Mouse (Mus musculus) neural tube, embryonic 15.5 days (tissue): ENCODE measurements around the gene Sema3b. TPM values are rescaled to one million over a fixed set of nuclear protein-coding genes. Genes with fewer than 3 reads are reported as not detected.

Source experiments
- ATAC-seq: fragments of 200-750 bp; cut with Nextera tagmentation; 2 replicates; pipeline ENCODE4 v1.8.0; 2017; ENCODE audit warnings: mild to moderate bottlenecking, moderate TSS enrichment, moderate library complexity; ENCODE audit not compliant: low FRiP score
- H3K27ac ChIP-seq: fragments of 300-500 bp; sonication (generic); replicated peaks from 2 replicates; pipeline ENCODE4 v1.5.1; 2015; ENCODE audit warnings: mild to moderate bottlenecking, inconsistent platforms
- H3K27me3 ChIP-seq: fragments of 300-500 bp; sonication (generic); replicated peaks from 2 replicates; pipeline ENCODE4 v1.6.1; 2015; ENCODE audit warnings: inconsistent platforms
- H3K36me3 ChIP-seq: fragments of 300-500 bp; sonication (generic); 2 replicates; pipeline ENCODE4 v1.6.1; 2015; ENCODE audit warnings: inconsistent platforms
- H3K4me1 ChIP-seq: fragments of 300-500 bp; sonication (generic); 2 replicates; pipeline ENCODE4 v1.6.1; 2015; ENCODE audit warnings: inconsistent platforms
- H3K4me2 ChIP-seq: fragments of 300-500 bp; sonication (generic); 2 replicates; pipeline ENCODE4 v1.6.1; 2015; ENCODE audit warnings: inconsistent platforms, mild to moderate bottlenecking, moderate library complexity
- H3K4me3 ChIP-seq: fragments of 300-500 bp; sonication (generic); replicated peaks from 2 replicates; pipeline ENCODE4 v1.5.1; 2015; ENCODE audit warnings: mild to moderate bottlenecking, inconsistent platforms
- H3K9ac ChIP-seq: fragments of 300-500 bp; sonication (generic); replicated peaks from 2 replicates; pipeline ENCODE4 v1.6.1; 2015; ENCODE audit warnings: mild to moderate bottlenecking, inconsistent platforms
- H3K9me3 ChIP-seq: fragments of 300-500 bp; sonication (generic); replicated peaks from 2 replicates; pipeline ENCODE4 v1.6.1; 2016; ENCODE audit warnings: inconsistent platforms
- WGBS: fragments of 180-500 bp; shearing (Covaris S2); methylation state at CpG from one replicate; pipeline ENCODE4 v1.1.7; 2015; ENCODE audit warnings: mixed read lengths; 5-methylcytosine and 5-hydroxymethylcytosine counted together
- polyA plus RNA-seq: library from polyadenylated mRNA; unstranded; fragments of >200 nt; fragmentation: Nextera tagmentation; extraction: Ambion mirVana; gene quantifications from 2 replicates; pipeline ENCODE4 v1.2.1, GENCODE M21; 2015

Sema3b gene
- polyA plus RNA-seq, 1 experiment from 2014 or later: 6.6 TPM

GRCm38 (mm10) chr9:107644495-107645152 is 35.6 kb upstream of the Sema3b start:
- H3K4me1 ChIP-seq: peaks cover 16% of the 10 kb centered on the region
- H3K9me3 ChIP-seq: no peaks in the 10 kb centered on the region
- peak overlapping the region; percentile 36 for H3K4me3 ChIP-seq
- peak overlapping the region; percentile 44 for H3K9ac ChIP-seq
- 5% methylated on average over 35 of the region's 35 CpGs for WGBS
- ATAC-seq: peak; percentile 79
- peak overlapping the region; percentile 48; the same call in 1 of the 2 replicates for H3K27ac ChIP-seq
- peak overlapping the region; percentile 67 for H3K4me2 ChIP-seq
- no peaks in the 10 kb centered on the region for H3K27me3 ChIP-seq
- H3K36me3 ChIP-seq: no peaks in the 10 kb centered on the region

GRCm38 (mm10) chr9:107643544-107644214 is 34.6 kb upstream of the Sema3b start:
- no peak overlapping the region for H3K4me3 ChIP-seq
- no peaks in the 10 kb centered on the region for H3K36me3 ChIP-seq
- no peaks in the 10 kb centered on the region for H3K9me3 ChIP-seq
- no peaks in the 10 kb centered on the region for H3K27me3 ChIP-seq
- WGBS: 95% methylated on average over 13 of the region's 13 CpGs
- peak overlapping the region; percentile 67 for H3K4me2 ChIP-seq
- no peak overlapping the region for H3K27ac ChIP-seq
- ATAC-seq: no peak
- H3K4me1 ChIP-seq: peaks cover 15% of the 10 kb centered on the region
- H3K9ac ChIP-seq: no peak overlapping the region

DNA sequence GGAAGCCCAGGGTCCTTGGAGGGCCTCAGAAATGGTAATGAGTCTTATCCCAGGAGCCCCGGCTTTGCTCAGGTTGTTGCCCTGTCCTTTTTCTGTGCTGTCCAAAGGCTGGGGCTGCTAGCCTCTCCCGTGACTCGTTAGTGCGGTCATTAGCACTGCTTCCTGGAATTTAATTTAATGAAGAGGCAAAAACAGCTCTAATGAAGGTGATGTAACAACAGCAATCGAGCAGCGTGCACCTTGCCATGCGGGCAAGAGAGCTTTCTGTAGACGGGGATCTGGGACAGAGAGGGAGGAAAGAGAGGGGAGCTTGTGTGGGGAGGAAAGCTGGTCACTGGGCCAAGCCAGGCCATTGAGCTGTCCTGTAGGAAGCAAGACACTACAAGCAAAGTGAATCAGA is 32.6 kb upstream of the Sema3b start:
- Histone ChIP-seq H3K27me3 (no peaks in the 10 kb centered on the region), H3K4me1 (peaks cover 25% of the 10 kb centered on the region), H3K27ac (no peak overlapping the region), H3K9me3 (no peaks in the 10 kb centered on the region), H3K4me2 (no peak overlapping the region), H3K9ac (peak overlapping the region; percentile 26; the same call in 1 of the 2 replicates), H3K4me3 (no peak overlapping the region), H3K36me3 (no peaks in the 10 kb centered on the region)
- WGBS: 22% methylated on average over 8 of the region's 8 CpGs
- no peak for ATAC-seq

DNA sequence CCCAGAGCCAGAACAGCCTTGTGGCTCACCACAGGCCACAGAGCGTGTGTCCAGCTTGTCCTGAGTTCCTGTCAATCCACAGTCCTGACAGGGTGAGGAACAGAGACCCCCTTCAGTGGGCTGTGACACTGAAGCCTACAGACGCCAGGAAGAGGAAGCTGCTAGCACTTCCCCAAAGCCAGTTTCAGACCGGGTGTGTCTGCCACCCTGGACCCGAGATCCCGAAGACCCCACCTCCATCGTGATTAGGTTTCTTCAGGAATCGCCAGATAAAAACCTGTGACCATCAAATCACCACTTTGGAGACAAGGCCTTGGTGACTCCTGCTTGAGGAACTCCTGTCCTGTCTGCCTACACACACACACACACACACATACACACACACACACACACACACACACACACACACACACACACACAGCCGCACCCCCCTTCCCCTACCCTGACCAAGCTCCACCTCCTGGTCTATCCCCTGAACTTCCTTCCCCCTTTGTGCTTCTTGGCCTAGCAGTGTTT is 31.3 kb upstream of the Sema3b start:
- Histone ChIP-seq H3K9ac (no peak overlapping the region), H3K27me3 (no peaks in the 10 kb centered on the region), H3K4me1 (peaks cover 34% of the 10 kb centered on the region), H3K36me3 (no peaks in the 10 kb centered on the region), H3K9me3 (no peaks in the 10 kb centered on the region), H3K27ac (peak overlapping the region; percentile 4; the same call in 1 of the 2 replicates), H3K4me2 (no peak overlapping the region), H3K4me3 (no peak overlapping the region)
- no peak for ATAC-seq
- 44% methylated on average over 8 of the region's 8 CpGs for WGBS

- H3K9ac ChIP-seq: no peak overlapping the region
- ATAC-seq: peak; percentile 25; the same call in 1 of the 2 replicates
- WGBS: 11% methylated on average over 7 of the region's 7 CpGs
- H3K9me3 ChIP-seq: no peaks in the 10 kb centered on the region
- 0 out of 2 replicates have a peak overlapping the region, but pooled peaks have one; percentile 11 for H3K4me2 ChIP-seq
- no peaks in the 10 kb centered on the region for H3K27me3 ChIP-seq
- H3K36me3 ChIP-seq: no peaks in the 10 kb centered on the region
- H3K4me1 ChIP-seq: peaks cover 48% of the 10 kb centered on the region
- H3K4me3 ChIP-seq: no peak overlapping the region
- peak overlapping the region; percentile 68 for H3K27ac ChIP-seq
These were observed 28.0 kb upstream of the Sema3b start for GRCm38 (mm10) chr9:107637070-107637469.

DNA sequence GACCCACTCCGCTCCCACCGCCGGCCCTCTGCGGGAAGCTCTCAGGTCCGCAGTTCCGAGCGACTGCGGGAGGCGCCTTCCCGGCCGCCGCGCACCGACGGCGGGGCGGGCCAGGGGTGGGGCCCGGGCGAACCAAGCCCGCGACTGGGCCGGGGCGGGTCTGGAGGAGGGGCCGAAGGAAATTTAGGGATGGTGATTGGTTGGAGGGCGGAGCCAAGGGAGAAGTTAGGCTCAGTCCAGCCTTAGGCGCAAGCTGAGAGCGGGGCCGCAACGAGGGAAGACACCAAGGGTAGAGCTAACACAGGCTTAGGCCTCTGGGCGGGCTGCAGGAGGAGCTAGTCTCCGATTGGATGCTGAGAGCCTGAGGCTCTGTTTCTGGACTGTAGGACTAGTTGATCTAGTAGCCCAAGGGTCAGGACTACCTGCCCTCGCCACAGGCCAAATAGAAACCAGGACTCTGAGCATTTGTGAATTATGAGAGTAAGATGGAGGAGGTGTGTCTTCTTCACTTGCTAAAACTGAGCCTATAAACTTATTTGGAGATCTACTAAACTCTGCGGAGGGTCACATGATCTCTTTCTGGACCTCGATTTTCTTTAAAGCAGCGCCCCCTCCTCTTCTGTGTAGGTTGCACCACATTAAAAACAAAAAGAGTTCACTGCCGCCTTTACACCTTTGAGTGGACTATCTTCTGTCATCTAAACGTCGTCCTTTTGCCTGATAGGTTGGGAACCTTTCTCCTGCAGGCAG is 26.4 kb upstream of the Sema3b start, which contains the start of gene Gnai2:
Gene Gnai2 (minus strand): TSS at position 89 of the 750 bp plus-strand sequence.
- Histone ChIP-seq H3K27me3 (no peaks in the 10 kb centered on the region), H3K27ac (peak within 1 kb of the TSS; percentile 89), H3K36me3 (no peaks in the 10 kb centered on the region), H3K9me3 (no peaks in the 10 kb centered on the region), H3K9ac (peak within 1 kb of the TSS; percentile 87), H3K4me1 (peaks cover 64% of the 10 kb centered on the region), H3K4me3 (peak within 1 kb of the TSS; percentile 85), H3K4me2 (peak within 1 kb of the TSS; percentile 85)
- ATAC-seq: peak; percentile 91
- WGBS: 3% methylated on average over 35 of the region's 38 CpGs

DNA sequence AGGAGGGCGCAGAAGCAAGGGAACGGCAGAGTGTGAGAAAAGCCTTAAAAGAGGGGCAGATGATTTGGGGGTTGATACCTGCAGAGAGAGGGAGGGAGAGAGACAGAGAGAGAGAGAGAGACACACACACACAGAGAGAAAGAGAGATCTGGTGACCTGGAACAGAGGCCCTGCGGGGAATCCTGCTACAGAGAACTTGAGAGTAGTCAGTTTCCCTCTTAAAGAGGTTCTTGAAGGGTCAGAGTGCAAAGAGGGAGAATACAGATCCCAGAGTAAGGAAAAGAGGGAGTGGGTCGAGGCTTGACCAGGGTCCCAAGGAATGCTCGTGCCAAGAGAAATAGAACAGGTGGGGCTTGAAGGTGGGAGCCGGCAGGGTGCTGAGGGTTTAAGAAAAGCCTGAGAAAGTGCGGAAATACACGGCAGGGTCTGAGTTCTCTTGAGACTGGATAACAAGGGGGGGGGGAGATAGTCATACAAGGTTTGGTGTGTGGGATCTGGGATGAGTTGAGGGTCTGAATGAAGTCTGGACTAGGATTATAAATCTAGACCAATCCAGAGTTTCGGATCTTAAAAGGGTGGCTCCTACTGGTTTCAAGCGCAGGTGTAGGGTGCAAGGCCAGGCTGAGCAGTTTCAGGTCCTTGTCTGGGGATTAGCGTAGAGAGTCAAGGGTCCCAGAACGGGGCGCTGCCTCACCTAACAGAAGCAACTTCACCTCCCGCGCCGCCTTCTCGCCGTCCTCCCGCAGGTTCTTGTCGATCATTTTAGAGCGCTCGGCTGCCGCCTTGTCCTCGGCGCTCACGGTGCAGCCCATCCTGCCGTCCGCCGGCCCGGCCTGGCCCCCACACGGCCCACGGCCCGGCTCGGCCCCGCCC is 25.6 kb upstream of the Sema3b start:
- Histone ChIP-seq H3K4me1 (peaks cover 73% of the 10 kb centered on the region), H3K9me3 (no peaks in the 10 kb centered on the region), H3K36me3 (no peaks in the 10 kb centered on the region), H3K4me2 (peak overlapping the region; percentile 85), H3K27ac (peak overlapping the region; percentile 89), H3K4me3 (peak overlapping the region; percentile 85), H3K9ac (peak overlapping the region; percentile 87), H3K27me3 (no peaks in the 10 kb centered on the region)
- under 1% methylated on average over 35 of the region's 35 CpGs for WGBS
- ATAC-seq: no peak

DNA sequence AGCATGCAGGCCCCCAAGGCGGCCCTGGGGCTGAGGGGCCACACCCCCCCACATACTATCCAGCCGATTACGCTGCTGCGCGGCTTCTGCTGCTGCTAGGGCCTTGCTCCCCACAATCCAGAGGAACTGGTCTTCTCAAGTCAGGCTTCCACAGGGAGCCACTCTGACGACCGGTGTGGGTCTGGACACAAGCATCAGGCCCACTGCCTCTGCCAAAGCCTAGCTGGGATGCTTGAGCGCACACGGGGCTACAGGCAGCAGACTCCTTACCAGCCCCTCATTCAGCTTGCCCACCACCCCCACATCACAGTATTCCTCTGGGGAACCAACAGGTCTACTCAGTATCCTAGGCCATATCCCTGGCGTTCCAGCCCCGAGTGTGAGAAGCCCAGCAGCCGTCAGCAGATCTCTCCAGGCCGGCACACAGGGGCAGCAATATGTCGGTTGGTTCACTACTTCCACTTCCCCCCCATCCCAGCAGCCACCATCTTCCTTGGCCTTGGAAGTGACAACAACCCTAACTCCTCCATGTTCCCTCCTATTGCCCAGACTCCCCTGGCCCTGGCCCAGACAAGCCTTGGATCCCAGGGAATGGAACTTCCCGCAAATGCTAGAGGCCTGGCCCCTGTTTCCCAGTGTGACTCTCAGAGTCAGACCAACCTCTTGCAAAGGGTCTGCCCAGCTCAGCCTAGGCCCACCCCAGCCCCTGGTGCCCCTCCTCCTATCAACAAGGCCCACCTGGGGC is 24.8 kb upstream of the Sema3b start:
- peak overlapping the region; percentile 85 for H3K4me3 ChIP-seq
- H3K27me3 ChIP-seq: no peaks in the 10 kb centered on the region
- H3K4me2 ChIP-seq: peak overlapping the region; percentile 85
- H3K9me3 ChIP-seq: no peaks in the 10 kb centered on the region
- no peaks in the 10 kb centered on the region for H3K36me3 ChIP-seq
- no peak for ATAC-seq
- peaks cover 81% of the 10 kb centered on the region for H3K4me1 ChIP-seq
- H3K9ac ChIP-seq: peak overlapping the region; percentile 87
- 0% methylated on average over 15 of the region's 15 CpGs for WGBS
- peak overlapping the region; percentile 89 for H3K27ac ChIP-seq

DNA sequence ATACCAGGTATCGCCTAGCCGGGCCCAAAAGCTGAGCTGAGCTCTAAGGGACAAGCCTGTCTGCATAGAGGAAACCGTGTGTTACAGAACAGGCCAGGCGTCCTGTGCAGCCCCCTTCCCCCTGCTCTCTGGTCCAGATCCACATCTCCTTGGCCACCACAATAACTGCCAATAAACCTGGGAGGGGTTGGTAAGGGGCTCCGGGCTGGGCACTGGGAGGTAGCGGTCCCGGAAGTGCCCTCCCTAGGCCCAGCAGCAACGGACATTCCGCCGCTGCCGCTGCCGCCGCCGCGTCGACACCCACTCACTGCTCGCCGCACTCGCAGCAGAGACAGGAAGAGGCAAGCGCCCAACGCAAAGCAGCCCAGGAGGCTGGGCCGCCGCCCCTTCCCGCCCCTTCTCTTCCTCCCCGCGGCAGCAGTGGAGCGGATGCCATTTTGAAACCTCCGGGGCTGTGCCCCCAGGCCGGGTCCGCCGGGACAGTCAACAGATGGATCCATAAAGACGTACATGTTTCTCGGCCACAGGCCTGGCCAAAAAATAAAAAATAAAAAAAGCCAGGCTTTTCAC is 24.1 kb upstream of the Sema3b start:
- Histone ChIP-seq H3K4me3 (peak overlapping the region; percentile 85), H3K36me3 (no peaks in the 10 kb centered on the region), H3K27ac (peak overlapping the region; percentile 89), H3K4me1 (peaks cover 87% of the 10 kb centered on the region), H3K9me3 (no peaks in the 10 kb centered on the region), H3K9ac (peak overlapping the region; percentile 87), H3K27me3 (no peaks in the 10 kb centered on the region), H3K4me2 (peak overlapping the region; percentile 85)
- peak; percentile 6; the same call in 1 of the 2 replicates for ATAC-seq
- WGBS: 2% methylated on average over 32 of the region's 33 CpGs

DNA sequence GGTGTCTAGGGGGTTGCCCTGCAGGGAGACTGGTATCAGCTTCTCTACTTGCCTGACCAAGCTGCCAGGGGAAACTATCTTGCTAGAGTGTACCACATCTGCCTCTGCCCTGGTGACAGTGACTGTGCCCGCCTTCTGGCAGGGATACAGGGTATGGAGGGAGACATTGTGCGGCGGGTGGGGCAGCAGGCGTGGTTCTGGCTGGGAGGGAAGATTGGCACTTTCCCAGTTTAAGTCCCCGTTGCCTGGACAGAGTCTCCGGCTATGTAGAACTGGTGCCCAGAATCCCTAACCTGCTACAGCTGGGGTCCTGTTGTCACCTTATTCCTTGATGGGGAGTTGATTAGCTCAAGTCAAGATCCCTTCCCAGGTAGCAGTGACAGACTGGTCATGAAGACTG is 23.4 kb upstream of the Sema3b start:
- H3K27ac ChIP-seq: peak overlapping the region; percentile 89
- no peak for ATAC-seq
- H3K9me3 ChIP-seq: no peaks in the 10 kb centered on the region
- H3K4me3 ChIP-seq: peak overlapping the region; percentile 85
- H3K4me1 ChIP-seq: peaks cover 93% of the 10 kb centered on the region
- 27% methylated on average over 6 of the region's 6 CpGs for WGBS
- no peaks in the 10 kb centered on the region for H3K36me3 ChIP-seq
- peak overlapping the region; percentile 85 for H3K4me2 ChIP-seq
- H3K27me3 ChIP-seq: no peaks in the 10 kb centered on the region
- H3K9ac ChIP-seq: peak overlapping the region; percentile 87
